Comparison of ENCODE assay signal across 7 mouse cellular contexts in genomic region chr2:102038229-102038894, GRCm38 (mm10).
DNase-seq lines count a peak whose midpoint lies in the region; ATAC-seq lines count a peak whose summit lies in the region.

No protein-coding gene starts in this region.

- H3K4me2 ChIP-seq in neural tube, embryonic 12.5 days (replicated peaks), result no peak overlapping the region

- H3K36me3 ChIP-seq in neural tube, embryonic 12.5 days, result no peaks in the 10 kb centered on the region

- no peak overlapping the region for H3K27ac ChIP-seq in neural tube, embryonic 12.5 days

- H3K4me1 ChIP-seq in neural tube, embryonic 12.5 days, result peaks cover 45% of the 10 kb centered on the region

- no peak overlapping the region for H3K9ac ChIP-seq in neural tube, embryonic 12.5 days

- no peaks in the 10 kb centered on the region for H3K27me3 ChIP-seq in neural tube, embryonic 12.5 days (replicated peaks)

- H3K9me3 ChIP-seq in neural tube, embryonic 12.5 days, result no peaks in the 10 kb centered on the region

- H3K4me3 ChIP-seq in neural tube, embryonic 12.5 days, result no peak overlapping the region

- ATAC-seq in neural tube, embryonic 12.5 days (ENCODE audit: low FRiP score, low read depth), result peak; percentile 54
- ATAC-seq in megakaryocyte, adult 5-6 weeks (ENCODE audit: poor library complexity, severe bottlenecking), result no peak

- DNase-seq in ovary, adult 18-20 months (ENCODE audit: low spot score), result peak; percentile 41
- no peak for DNase-seq in ovary, postnatal 10 days (ENCODE audit: low spot score)
- DNase-seq in cerebellum, adult 9-10 months, result peak; percentile 93
- peak; percentile 36 to 57 for DNase-seq in heart, adult 9 months (ENCODE audit: low spot score in 2 of 2)
- peak; percentile 71 to 86 for DNase-seq in layer of hippocampus, postnatal 14 days (ENCODE audit: low spot score in 2 of 2)

- WGBS in neural tube, embryonic 12.5 days, result 16% methylated on average over 10 of the region's 10 CpGs
